Mouse (Mus musculus) E14TG2a.4 (cell line): ENCODE data around the gene Mettl21e.

Experiments used
- CTCF ChIP-seq: conservative IDR thresholded peaks from 2 replicates; pipeline ENCODE4 v1.5.1; 2014; ENCODE audit warnings: low read length
- NANOG ChIP-seq: IDR thresholded peaks from 2 replicates; pipeline ENCODE4 v1.6.1; 2014; ENCODE audit warnings: borderline replicate concordance, low read length, mixed read lengths
- POU5F1 ChIP-seq: IDR thresholded peaks from 2 replicates; pipeline ENCODE4 v1.6.1; 2014; ENCODE audit warnings: low read length, borderline replicate concordance

DNA sequence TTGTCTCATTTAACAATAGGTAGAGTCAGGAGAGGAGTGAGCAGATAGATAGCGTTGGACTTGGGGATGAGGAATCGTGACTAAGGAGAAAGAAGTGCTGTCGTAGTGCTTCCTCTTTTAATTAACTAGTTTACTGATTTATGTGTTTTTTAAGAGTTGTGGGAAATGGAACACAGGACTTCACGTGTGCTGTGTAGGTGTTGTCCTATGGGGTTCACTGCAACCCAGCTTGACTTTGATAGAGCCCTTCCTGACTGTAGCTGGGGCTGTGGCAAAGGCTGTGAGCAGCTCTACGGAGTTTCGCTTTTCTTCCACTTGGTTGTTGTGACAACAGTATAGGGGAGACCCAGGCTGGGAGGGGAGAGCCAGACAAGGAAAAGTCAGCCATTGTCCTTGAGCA is 60.4 kb downstream of the Mettl21e start:
- TF ChIP-seq CTCF (no peak), POU5F1 (no peak), NANOG (no peak)
